Mouse (Mus musculus) liver, adult (tissue): Measurements from ENCODE around the gene 9130019O22Rik.

ENCODE experiments used
- GATA4 ChIP-seq: IDR thresholded peaks from 2 replicates; pipeline ENCODE4 v1.6.1; 2014; ENCODE audit warnings: mild to moderate bottlenecking, low read length; ENCODE audit not compliant: insufficient replicate concordance

The 9130019O22Rik gene

GRCm38 (mm10) chr7:127345512-127346325, 41.2 kb downstream of the 9130019O22Rik start, which contains the start of gene Zfp768:
TSS of gene Zfp768 (minus strand) at chr7:127345589.
- TF ChIP-seq GATA4, result no peak; the same call in 1 of the 2 replicates

DNA sequence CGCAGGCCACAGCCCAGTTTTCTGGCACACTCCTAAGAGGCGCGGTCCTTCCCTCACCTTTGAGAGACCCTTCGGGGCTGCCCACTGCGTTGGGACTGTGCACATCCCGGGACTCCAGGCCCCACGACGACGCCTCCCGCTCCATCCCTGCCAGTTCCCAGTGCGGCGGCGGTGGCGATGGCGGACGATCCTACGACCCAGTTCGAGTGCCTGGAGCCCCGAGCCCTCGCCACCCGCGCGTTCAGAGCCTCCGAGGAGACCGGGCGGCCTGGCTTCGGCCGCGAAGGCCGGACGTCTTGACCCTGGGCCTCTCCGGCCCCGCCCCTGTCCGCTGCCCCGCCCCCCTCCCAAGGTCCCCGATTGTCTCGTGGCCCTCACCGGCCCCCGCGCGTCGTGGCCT, 41.9 kb downstream of the 9130019O22Rik start:
- no peak for TF ChIP-seq GATA4

GRCm38 (mm10) chr7:127344371-127344770, 42.6 kb downstream of the 9130019O22Rik start:
- TF ChIP-seq GATA4, result no peak

GRCm38 (mm10) chr7:127343351-127344019, 43.5 kb downstream of the 9130019O22Rik start:
- TF ChIP-seq GATA4, result no peak

DNA sequence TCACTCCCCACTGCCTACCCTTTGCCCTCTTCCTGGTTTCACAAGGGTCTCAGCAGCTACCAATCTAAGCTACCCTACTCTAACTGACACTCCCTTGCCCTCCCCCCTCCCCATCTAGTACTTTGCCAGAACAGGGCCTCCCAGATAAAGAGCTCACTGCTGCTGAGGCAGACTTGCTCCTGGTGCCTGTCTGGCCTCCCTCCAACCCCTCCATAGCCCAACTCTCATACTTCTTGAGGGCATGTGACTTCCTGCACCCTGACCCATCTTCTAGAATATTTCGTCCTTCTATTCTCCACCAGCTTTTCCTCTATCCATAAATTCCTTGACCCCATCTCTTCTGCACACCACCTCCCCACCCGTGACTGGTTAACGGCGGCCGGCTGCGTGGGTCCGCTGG, 44.1 kb downstream of the 9130019O22Rik start:
- TF ChIP-seq GATA4, result no peak

DNA sequence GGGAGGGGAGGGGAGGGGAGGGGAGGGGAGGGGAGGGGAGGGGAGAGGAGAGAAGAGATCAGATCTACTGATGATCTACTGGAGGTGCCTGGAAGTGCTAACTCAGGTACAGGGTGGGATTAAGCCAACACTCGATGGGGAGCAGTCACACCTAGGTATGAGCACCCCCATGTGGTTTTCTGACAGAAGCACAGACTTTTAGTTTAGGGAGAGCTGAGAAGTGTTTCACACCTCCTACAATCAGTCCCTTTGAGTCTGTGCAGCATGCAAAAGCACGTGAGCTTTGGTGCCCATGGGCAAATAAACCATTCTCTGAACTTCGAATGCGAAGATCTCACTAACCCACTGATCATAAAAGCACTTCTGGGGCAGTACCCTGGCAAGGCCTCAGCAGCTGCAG, 44.6 kb downstream of the 9130019O22Rik start:
- no peak for TF ChIP-seq GATA4

GRCm38 (mm10) chr7:127341356-127341755, 45.6 kb downstream of the 9130019O22Rik start:
- no peak for TF ChIP-seq GATA4

DNA sequence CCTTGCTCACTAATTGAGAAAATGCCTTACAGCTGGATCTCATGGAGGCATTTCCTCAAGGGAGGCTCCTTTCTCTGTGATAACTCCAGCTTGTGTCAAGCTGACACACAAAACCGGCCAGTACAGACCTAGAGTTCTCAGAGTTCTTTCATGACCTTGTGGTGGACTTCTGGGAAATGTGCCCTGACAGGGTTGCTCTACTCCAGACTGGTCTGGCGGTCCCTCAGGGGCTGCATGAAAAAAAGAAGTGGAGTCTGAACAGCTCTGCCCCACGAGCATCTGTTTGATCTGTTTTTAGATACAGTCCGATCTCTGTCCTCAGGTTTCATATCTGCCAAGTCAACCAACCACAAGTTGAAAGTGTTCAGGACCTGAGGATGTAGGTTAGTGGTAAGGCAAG, 49.3 kb downstream of the 9130019O22Rik start:
- TF ChIP-seq GATA4, result no peak

DNA sequence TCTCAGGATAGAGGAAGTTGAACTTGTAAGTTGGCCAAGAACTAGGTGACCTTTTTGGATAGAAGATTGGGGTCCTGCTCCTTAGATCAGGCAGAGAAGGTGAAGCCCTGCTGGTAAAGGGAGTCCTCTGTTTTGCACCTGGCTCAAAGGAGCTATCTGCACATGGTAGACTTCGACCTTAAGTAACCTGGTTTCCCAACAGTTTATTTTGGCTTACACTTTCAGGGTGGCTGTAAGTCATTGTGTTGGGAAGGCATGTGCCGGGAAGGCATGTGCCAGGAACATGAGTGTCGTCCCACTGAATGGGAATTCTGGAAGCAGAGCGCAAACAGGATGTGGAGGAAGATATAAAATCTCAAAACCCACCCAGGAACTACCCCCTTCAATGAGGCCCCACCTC, 51.4 kb downstream of the 9130019O22Rik start:
- TF ChIP-seq GATA4, result no peak

DNA sequence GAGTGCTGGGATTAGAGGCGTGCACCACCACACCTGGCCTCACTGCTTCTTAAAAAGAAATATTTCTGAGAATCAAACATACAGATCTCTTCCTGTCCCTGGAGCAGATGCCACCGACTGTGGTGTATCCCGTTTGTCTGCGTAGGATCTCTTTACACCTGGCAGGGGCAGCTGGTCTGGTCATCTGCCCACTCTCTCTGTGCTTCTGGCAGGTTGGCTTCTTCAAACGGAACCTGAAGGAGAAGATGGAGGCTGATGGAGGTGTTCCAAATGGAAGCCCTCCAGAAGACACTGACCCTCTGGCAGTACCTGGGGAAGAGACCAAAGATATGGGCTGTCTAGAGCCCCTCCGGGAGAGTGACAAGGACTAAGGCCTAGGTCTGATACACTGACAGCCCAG, 53.7 kb downstream of the 9130019O22Rik start:
- no peak for TF ChIP-seq GATA4
